Mouse (Mus musculus) heart, postnatal 14 days (tissue): ENCODE measurements around the gene Gm28047. TPM values are rescaled to one million over a fixed set of nuclear protein-coding genes. Genes with fewer than 3 reads are reported as not detected.
"Not testable (repeated sequence)": the region's sequence is repeated elsewhere in the genome, so short reads cannot be mapped to it uniquely, and the experiment has no call there.

Source experiments
- DNase-seq, 2 experiments: peaks; one replicate each; pipeline ENCODE4 v3.0.0; 2021 to 2022
- intact Hi-C: fragments of 180-260 bp; cut with DNase I; formaldehyde crosslinking; loops from one replicate; pipeline ENCODE4 v1.15.1; 2025
- long read RNA-seq, 2 experiments: library from polyadenylated mRNA; stranded (forward); transcript quantifications; one replicate each; pipeline ENCODE4 v2.0.0; 2021
- total RNA-seq, 2 experiments: library from RNA; stranded (reverse); gene quantifications; 2 replicates each; pipeline ENCODE4 v1.2.3; 2021

Gene Gm28047
- under 1 TPM in 1 of 2 experiments, not detected in 1; 0.83 TPM for total RNA-seq
- long read RNA-seq, experiment 1, result 0 reads
- long read RNA-seq, experiment 2, partial matches to known transcripts, result 1 of 1 reads
- long read RNA-seq, experiment 2, other reads (novel, unspliced or antisense), result 0 of 1 reads

- intact Hi-C loops, result loop anchor here (2.0 kb wide), 1 partner anchor 46 kb away; no protein-coding TSS in a partner anchor
- peak; percentile 100 for DNase-seq
Observed at GRCm38 (mm10) chr15:102624970-102625686, at the start of gene Gm28047, which contains the start of gene Atf7. Gene Gm28047, minus strand, starts transcription at chr15:102625067. Gene Atf7, minus strand, starts transcription at chr15:102625464.

- peak; percentile 47 to 64 for DNase-seq
- intact Hi-C loops, result no loop called here
Observed at GRCm38 (mm10) chr15:102673548-102673947, 48.7 kb upstream of the Gm28047 start.

- intact Hi-C loops, result no loop called here
- peak; percentile 35 to 54 for DNase-seq
Observed at GRCm38 (mm10) chr15:102672215-102673071, 47.6 kb upstream of the Gm28047 start, which contains the start of gene Atp5g2. Gene Atp5g2, minus strand, starts transcription at chr15:102672352.

GRCm38 (mm10) chr15:102671721-102672214 is 46.9 kb upstream of the Gm28047 start:
- peak; percentile 88 to 89 for DNase-seq

GRCm38 (mm10) chr15:102670767-102671575 is 46.1 kb upstream of the Gm28047 start:
- intact Hi-C loops, result loop anchor here (2.0 kb wide), 1 partner anchor 46 kb away; the partner anchor contains the start of genes Atf7 and Gm28047
- DNase-seq, result peak; percentile 96 to 97

More at GRCm38 (mm10) chr15:102671721-102672214, 46.9 kb upstream of the Gm28047 start:
- intact Hi-C loops, result loop anchor here (2.0 kb wide), 1 partner anchor 47 kb away; the partner anchor contains the start of genes Atf7 and Gm28047

GRCm38 (mm10) chr15:102670281-102670680 is 45.4 kb upstream of the Gm28047 start:
- peak in 1 of 2 experiments; percentile 28 for DNase-seq
- intact Hi-C loops, result loop anchor here (2.0 kb wide), 1 partner anchor 45 kb away; the partner anchor contains the start of genes Atf7 and Gm28047

GRCm38 (mm10) chr15:102669571-102669970 is 44.7 kb upstream of the Gm28047 start:
- DNase-seq, result no peak

GRCm38 (mm10) chr15:102665494-102665893 is 40.6 kb upstream of the Gm28047 start:
- DNase-seq, result peak; percentile 65 to 70
- intact Hi-C loops, result loop anchor here (5.0 kb wide), 2 partner anchors 73 to 138 kb away; no protein-coding TSS in a partner anchor

More at GRCm38 (mm10) chr15:102669571-102669970, 44.7 kb upstream of the Gm28047 start:
- intact Hi-C loops, result loop anchor here (2.0 to 5.0 kb wide), 3 partner anchors 77 to 142 kb away; no protein-coding TSS in a partner anchor

GRCm38 (mm10) chr15:102663825-102664224 is 39.0 kb upstream of the Gm28047 start:
- intact Hi-C loops, result no loop called here
- DNase-seq, result no peak

GRCm38 (mm10) chr15:102662601-102663000 is 37.7 kb upstream of the Gm28047 start:
- intact Hi-C loops, DNase-seq: not testable (repeated sequence)

GRCm38 (mm10) chr15:102657926-102658381 is 33.1 kb upstream of the Gm28047 start:
- DNase-seq, result no peak
- intact Hi-C loops, result loop anchor here (2.0 kb wide), 1 partner anchor 31 kb away; no protein-coding TSS in a partner anchor

GRCm38 (mm10) chr15:102656658-102657057 is 31.8 kb upstream of the Gm28047 start:
- peak; percentile 28 to 55 for DNase-seq

GRCm38 (mm10) chr15:102651928-102652660 is 27.2 kb upstream of the Gm28047 start:
- intact Hi-C loops, DNase-seq: not testable (repeated sequence)

More at GRCm38 (mm10) chr15:102656658-102657057, 31.8 kb upstream of the Gm28047 start:
- intact Hi-C loops, result loop anchor here (2.0 kb wide), 1 partner anchor 30 kb away; no protein-coding TSS in a partner anchor

- intact Hi-C loops, result no loop called here
- no peak for DNase-seq
Observed at GRCm38 (mm10) chr15:102651107-102651506, 26.2 kb upstream of the Gm28047 start.

GRCm38 (mm10) chr15:102635817-102636216 is 10.9 kb upstream of the Gm28047 start:
- intact Hi-C loops, result no loop called here
- no peak for DNase-seq

- intact Hi-C loops, result no loop called here
Observed at GRCm38 (mm10) chr15:102634684-102635083, 9.8 kb upstream of the Gm28047 start.

GRCm38 (mm10) chr15:102625687-102626055 is 804 bp upstream of the Gm28047 start:
- intact Hi-C loops, result loop anchor here (2.0 kb wide), 2 partner anchors 31 to 45 kb away; no protein-coding TSS in a partner anchor
- peak in 1 of 2 experiments; percentile 53 for DNase-seq

More at GRCm38 (mm10) chr15:102634684-102635083, 9.8 kb upstream of the Gm28047 start:
- no peak for DNase-seq
